Comparison of ENCODE assay signal across 13 mouse cellular contexts in the genomic region with DNA sequence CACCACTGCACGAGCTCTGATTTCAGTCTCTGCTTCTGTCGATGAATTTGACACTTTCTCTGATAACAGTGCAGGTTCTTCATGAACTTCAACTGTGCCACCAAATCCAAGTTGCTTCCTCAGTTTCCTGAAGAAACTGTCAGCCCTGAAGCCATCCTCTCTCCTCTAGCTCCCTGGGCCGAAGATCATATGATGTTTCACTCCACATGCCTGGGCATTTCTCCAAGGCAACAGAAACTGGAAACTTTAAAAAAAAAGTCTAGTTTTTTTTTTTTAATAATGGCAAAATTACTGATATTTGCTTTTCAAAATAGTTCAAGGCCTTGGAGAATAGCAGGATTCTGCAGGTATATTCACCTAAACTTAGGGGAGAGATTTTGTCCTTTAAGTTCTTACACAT.
"Had no signal": no experiment of that assay in that cellular context is flagged by ENCODE, and none has a peak within 500 bp of the region (broad histone marks: within the 10 kb centered on the region; RNA-seq: fewer than 3 reads in every experiment).

No protein-coding gene starts in this region.

- DNase-seq: gastrocnemius, adult 2 months; gastrocnemius, postnatal 10 days; gastrocnemius, postnatal 25 days; heart, adult 18-20 months; heart, postnatal 10 days; heart, postnatal 4 days; kidney, adult 18-20 months; kidney, adult 8-10 months; kidney, postnatal 10 days; kidney, postnatal 25 days; kidney, postnatal 4 days; liver; liver, embryonic 13.5 days had no signal
